In genomic region chr12:88818622-88819334, GRCm38 (mm10) we compare ENCODE assay signal across 8 mouse cellular contexts.
A peak's percentile ranks its signal among the peaks of the same experiment; 100 is the strongest.
DNase-seq lines count a peak whose midpoint lies in the region; ATAC-seq and TF ChIP-seq lines count a peak whose summit lies in the region.

No protein-coding gene starts in this region.

- 31% methylated on average over 4 of the region's 4 CpGs for WGBS in kidney, embryonic 15.5 days
- 61% methylated on average over 4 of the region's 4 CpGs for WGBS in heart, postnatal 0 days

- peaks cover 11% of the 10 kb centered on the region for H3K4me1 ChIP-seq in kidney, embryonic 15.5 days
- H3K4me1 ChIP-seq in heart, postnatal 0 days (ENCODE audit: control insufficient read depth, insufficient read depth), result no peaks in the 10 kb centered on the region; the same call in 1 of the 2 replicates

- H3K9me3 ChIP-seq in kidney, embryonic 15.5 days (replicated peaks), result no peaks in the 10 kb centered on the region
- no peaks in the 10 kb centered on the region for H3K9me3 ChIP-seq in heart, postnatal 0 days (replicated peaks; ENCODE audit: control insufficient read depth, low read length)

- no peaks in the 10 kb centered on the region for H3K27me3 ChIP-seq in kidney, embryonic 15.5 days
- H3K27me3 ChIP-seq in heart, postnatal 0 days (ENCODE audit: control insufficient read depth, insufficient read depth, low read length), result no peaks in the 10 kb centered on the region

- no peaks in the 10 kb centered on the region for H3K36me3 ChIP-seq in kidney, embryonic 15.5 days
- H3K36me3 ChIP-seq in heart, postnatal 0 days (replicated peaks; ENCODE audit: control insufficient read depth, insufficient read depth, low read length), result no peaks in the 10 kb centered on the region

- no peak for TF ChIP-seq EP300 in heart, postnatal 0 days (IDR thresholded peaks at IDR 0.05; ENCODE audit: low read depth)

- no peak overlapping the region for H3K4me3 ChIP-seq in kidney, embryonic 15.5 days (replicated peaks)
- H3K4me3 ChIP-seq in heart, postnatal 0 days (ENCODE audit: low read depth, low read length), result no peak overlapping the region

- no peak for DNase-seq in kidney, adult 11 months
- DNase-seq in cerebellum, adult 9-11 months, result peak; percentile 29
- peak; percentile 45 for DNase-seq in heart, postnatal 0 days (ENCODE audit: low spot score)
- DNase-seq in mesoderm, embryonic 11.5 days (ENCODE audit: low read depth, low spot score), result peak; percentile 23
- DNase-seq in left cerebral cortex, adult 11 months (ENCODE audit: low spot score), result no peak
- no peak for DNase-seq in layer of hippocampus, postnatal 14 days (ENCODE audit: low spot score in 2 of 2)
- DNase-seq in ovary, postnatal 14 days (ENCODE audit: low spot score), result no peak

- no peak overlapping the region for H3K4me2 ChIP-seq in kidney, embryonic 15.5 days
- no peak overlapping the region for H3K4me2 ChIP-seq in heart, postnatal 0 days (ENCODE audit: low read depth, low read length)

- no peak for TF ChIP-seq CTCF in heart, postnatal 0 days (IDR thresholded peaks at IDR 0.05; ENCODE audit: low read depth)

- peak; percentile 86 for ATAC-seq in kidney, embryonic 15.5 days (replicated peaks; ENCODE audit: low FRiP score)
- peak; percentile 67 for ATAC-seq in heart, postnatal 0 days (ENCODE audit: insufficient read depth, low read depth)

- no peak overlapping the region for H3K9ac ChIP-seq in kidney, embryonic 15.5 days
- H3K9ac ChIP-seq in heart, postnatal 0 days (replicated peaks; ENCODE audit: low read depth, low read length), result no peak overlapping the region

- H3K27ac ChIP-seq in kidney, embryonic 15.5 days, result no peak overlapping the region
- peak overlapping the region; percentile 16; the same call in 1 of the 2 replicates for H3K27ac ChIP-seq in heart, postnatal 0 days (ENCODE audit: low read depth)

Comparison
In these comparisons a context has a peak if more than half of its experiments do, and no peak if none do; other contexts are left out.
1. DNase-seq: peak in cerebellum, adult 9-11 months (single experiment), heart, postnatal 0 days (single experiment) and mesoderm, embryonic 11.5 days (single experiment); none in kidney, adult 11 months (single experiment), left cerebral cortex, adult 11 months (single experiment), layer of hippocampus, postnatal 14 days (0 of 2) and ovary, postnatal 14 days (single experiment).